Mouse (Mus musculus) intestine, embryonic 15.5 days (tissue): ENCODE data around the gene Trim40. TPM values are rescaled to one million over a fixed set of nuclear protein-coding genes. Genes with fewer than 3 reads are reported as not detected.

ENCODE experiments used
- ATAC-seq: fragments of 200-750 bp; cut with Nextera tagmentation; 2 replicates; pipeline ENCODE4 v1.8.0; 2017; ENCODE audit warnings: moderate TSS enrichment, moderate library complexity
- H3K27ac ChIP-seq: fragments of 300-500 bp; sonication (generic); 2 replicates; pipeline ENCODE4 v1.5.1; 2015; ENCODE audit warnings: mild to moderate bottlenecking, inconsistent platforms
- H3K27me3 ChIP-seq: fragments of 300-500 bp; sonication (generic); replicated peaks from 2 replicates; pipeline ENCODE4 v1.6.1; 2015; ENCODE audit warnings: inconsistent platforms
- H3K36me3 ChIP-seq: fragments of 300-500 bp; sonication (generic); 2 replicates; pipeline ENCODE4 v1.6.1; 2015; ENCODE audit warnings: inconsistent platforms
- H3K4me1 ChIP-seq: fragments of 300-500 bp; sonication (generic); replicated peaks from 2 replicates; pipeline ENCODE4 v1.6.1; 2015; ENCODE audit warnings: inconsistent platforms
- H3K4me2 ChIP-seq: fragments of 300-500 bp; sonication (generic); replicated peaks from 2 replicates; pipeline ENCODE4 v1.6.1; 2015; ENCODE audit warnings: mild to moderate bottlenecking, inconsistent platforms
- H3K4me3 ChIP-seq: fragments of 300-500 bp; sonication (generic); replicated peaks from 2 replicates; pipeline ENCODE4 v1.5.1; 2015; ENCODE audit warnings: inconsistent platforms
- H3K9ac ChIP-seq: fragments of 300-500 bp; sonication (generic); 2 replicates; pipeline ENCODE4 v1.6.1; 2015; ENCODE audit warnings: inconsistent platforms
- H3K9me3 ChIP-seq: fragments of 300-500 bp; sonication (generic); 2 replicates; pipeline ENCODE4 v1.6.1; 2016; ENCODE audit warnings: inconsistent platforms
- WGBS: fragments of 180-500 bp; shearing (Covaris S2); methylation state at CpG from one replicate; pipeline ENCODE4 v1.1.7; 2015; 5-methylcytosine and 5-hydroxymethylcytosine counted together
- polyA plus RNA-seq: library from polyadenylated mRNA; unstranded; fragments of >200 nt; fragmentation: Nextera tagmentation; extraction: Ambion mirVana; gene quantifications from 2 replicates; pipeline ENCODE4 v1.2.1, GENCODE M21; 2015

Gene Trim40
- 0.78 and 1.2 TPM in 2 replicates for polyA plus RNA-seq

DNA sequence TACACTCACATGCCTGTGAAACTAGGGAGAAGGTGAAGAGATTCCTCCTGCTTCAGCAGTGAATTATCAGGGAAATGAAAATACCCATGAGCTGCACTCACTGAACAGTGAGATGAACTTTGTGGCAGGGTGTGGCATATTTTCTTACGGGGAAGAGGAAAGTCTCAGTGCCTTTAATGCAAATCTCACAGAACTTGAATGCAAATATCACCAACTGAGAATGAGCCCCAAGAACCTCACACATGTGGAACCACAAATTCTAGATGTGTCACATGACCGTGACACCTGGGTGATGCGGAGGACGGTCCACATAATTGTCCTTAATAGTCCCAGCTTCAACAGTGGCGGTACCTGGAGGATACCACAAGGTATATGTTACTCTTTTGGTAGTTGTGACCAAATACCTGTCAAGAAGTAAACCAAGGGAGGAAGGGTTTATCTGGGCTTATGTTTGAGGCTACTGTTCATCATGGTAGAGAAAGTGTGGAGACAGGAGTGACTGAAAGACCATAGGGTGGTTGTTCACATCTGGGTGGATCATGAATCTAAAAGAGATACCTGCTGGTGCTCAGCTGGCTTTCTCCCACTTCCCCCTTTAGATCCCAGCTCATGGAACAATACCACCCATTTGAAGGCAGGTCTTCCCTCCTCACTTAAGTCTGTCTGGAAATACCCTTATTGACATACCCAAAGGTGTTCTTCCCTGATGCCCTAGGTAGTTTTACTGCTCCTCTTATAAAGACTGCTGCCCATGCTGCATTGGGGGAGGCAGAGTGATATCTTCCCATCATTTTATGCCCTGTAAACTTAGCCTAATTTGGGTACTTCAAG lies at the start of gene Trim40:
Trim40 (minus strand) TSS at position 51 of the 831 bp plus-strand sequence.
- H3K27me3 ChIP-seq, result no peaks in the 10 kb centered on the region
- no peak within 1 kb of the TSS for H3K27ac ChIP-seq
- H3K9me3 ChIP-seq, result no peaks in the 10 kb centered on the region
- H3K4me1 ChIP-seq, result no peaks in the 10 kb centered on the region
- H3K36me3 ChIP-seq, result no peaks in the 10 kb centered on the region
- H3K9ac ChIP-seq, result no peak within 1 kb of the TSS
- no peak within 1 kb of the TSS for H3K4me2 ChIP-seq
- H3K4me3 ChIP-seq, result no peak within 1 kb of the TSS
- WGBS, result 76% methylated on average over 5 of the region's 5 CpGs
- ATAC-seq, result peak; percentile 31

DNA sequence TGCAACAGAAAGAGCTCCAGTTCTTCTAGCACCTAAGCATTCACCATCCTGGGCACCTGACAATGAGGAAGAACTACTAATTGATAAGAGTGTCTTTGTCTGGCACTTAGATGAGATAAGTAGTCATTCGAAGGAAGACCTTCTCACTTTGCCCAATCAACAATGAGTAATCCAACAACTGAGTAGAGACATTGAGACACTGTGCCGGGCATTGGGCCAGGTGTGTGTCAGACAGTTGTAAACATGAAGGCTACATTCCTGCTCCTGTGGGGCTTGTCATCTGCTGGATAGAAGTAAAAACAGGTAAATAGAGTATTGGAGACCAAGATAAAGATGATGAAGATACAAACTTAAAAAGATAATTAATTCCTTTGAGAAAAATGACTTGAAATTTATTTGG lies 48.1 kb upstream of the Trim40 start:
- Histone ChIP-seq H3K4me2 (no peak overlapping the region), H3K27me3 (peaks cover 11% of the 10 kb centered on the region), H3K9me3 (no peaks in the 10 kb centered on the region), H3K27ac (no peak overlapping the region), H3K4me1 (peaks cover 7% of the 10 kb centered on the region), H3K9ac (no peak overlapping the region), H3K4me3 (no peak overlapping the region), H3K36me3 (no peaks in the 10 kb centered on the region)
- ATAC-seq, result no peak
- WGBS, result 58% methylated on average over 2 of the region's 2 CpGs

DNA sequence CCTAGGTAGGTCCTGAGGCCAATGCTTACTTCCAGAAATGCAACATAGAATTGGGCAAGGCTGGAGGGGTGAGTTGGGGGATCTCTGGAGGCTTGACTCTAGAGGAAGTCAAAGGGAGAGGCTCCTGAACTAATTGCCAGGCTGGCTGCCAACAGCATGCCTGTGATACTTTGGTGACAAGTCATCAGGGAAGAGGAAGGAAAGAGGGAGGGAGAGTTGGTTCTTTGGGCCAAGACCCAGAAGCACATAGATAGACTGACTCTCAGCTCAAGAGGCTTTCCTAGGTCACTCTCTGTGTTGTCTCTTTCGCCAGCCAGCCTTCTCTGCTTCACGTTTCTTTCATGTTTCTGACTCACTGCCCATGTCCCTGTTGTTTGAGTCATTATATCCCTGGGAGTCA lies 41.9 kb upstream of the Trim40 start:
- 69% methylated on average over 2 of the region's 2 CpGs for WGBS
- no peak overlapping the region for H3K4me2 ChIP-seq

DNA sequence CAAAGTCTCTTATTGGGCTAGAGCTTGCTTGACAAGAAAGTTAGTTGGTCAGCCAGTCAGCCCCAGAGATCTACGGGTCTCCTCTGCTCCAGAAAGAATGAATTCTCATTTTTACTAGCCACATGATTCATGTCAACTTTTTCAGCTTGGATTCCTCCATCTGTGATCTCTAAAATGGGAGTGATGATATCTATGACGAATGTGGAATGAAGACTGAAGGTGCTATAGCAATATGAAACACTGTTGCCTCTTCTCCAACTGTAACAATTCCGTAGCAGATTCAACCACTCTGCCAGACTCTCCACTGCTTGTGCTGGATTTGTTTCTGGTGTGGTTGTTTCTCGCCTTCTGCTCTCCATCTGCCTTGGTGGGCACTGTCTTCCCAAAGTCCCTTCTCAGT lies 41.2 kb upstream of the Trim40 start:
- no peaks in the 10 kb centered on the region for H3K9me3 ChIP-seq
- no peaks in the 10 kb centered on the region for H3K36me3 ChIP-seq
- no peak for ATAC-seq
- no peak overlapping the region for H3K9ac ChIP-seq
- H3K27me3 ChIP-seq, result no peaks in the 10 kb centered on the region
- no peak overlapping the region for H3K4me2 ChIP-seq
- WGBS, result 77% methylated on average over 4 of the region's 4 CpGs
- no peak overlapping the region for H3K4me3 ChIP-seq
- no peak overlapping the region for H3K27ac ChIP-seq
- H3K4me1 ChIP-seq, result no peaks in the 10 kb centered on the region

More for the DNA sequence above, 41.9 kb upstream of the Trim40 start:
- Histone ChIP-seq H3K9ac (no peak overlapping the region), H3K27me3 (no peaks in the 10 kb centered on the region), H3K27ac (no peak overlapping the region), H3K36me3 (no peaks in the 10 kb centered on the region), H3K4me3 (no peak overlapping the region), H3K4me1 (no peaks in the 10 kb centered on the region), H3K9me3 (no peaks in the 10 kb centered on the region)
- no peak for ATAC-seq

DNA sequence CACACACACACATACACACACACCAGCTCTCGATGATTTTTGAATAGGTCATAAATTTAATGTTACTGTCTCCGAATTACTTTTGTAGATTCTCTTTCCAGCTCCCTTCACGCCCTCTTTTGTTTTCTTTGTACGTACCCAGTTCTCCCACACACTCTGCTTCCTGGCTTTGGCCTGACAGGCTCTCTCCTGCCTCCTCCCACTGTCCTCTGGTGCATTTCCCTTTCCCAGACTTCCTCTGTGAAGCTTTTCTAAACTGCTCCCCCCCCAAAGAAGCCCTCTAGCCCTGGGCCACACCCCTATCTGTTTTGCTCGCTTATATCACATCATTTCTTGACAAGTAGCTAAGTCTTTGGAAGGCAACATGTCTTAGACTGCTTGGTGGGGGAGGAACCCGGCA lies 40.3 kb upstream of the Trim40 start:
- H3K4me3 ChIP-seq, result no peak overlapping the region
- no peak for ATAC-seq
- no peak overlapping the region for H3K4me2 ChIP-seq
- no peak overlapping the region for H3K9ac ChIP-seq
- H3K9me3 ChIP-seq, result no peaks in the 10 kb centered on the region
- no peaks in the 10 kb centered on the region for H3K4me1 ChIP-seq
- no peaks in the 10 kb centered on the region for H3K36me3 ChIP-seq
- WGBS, result 66% methylated on average over 6 of the region's 6 CpGs
- no peaks in the 10 kb centered on the region for H3K27me3 ChIP-seq
- H3K27ac ChIP-seq, result no peak overlapping the region

DNA sequence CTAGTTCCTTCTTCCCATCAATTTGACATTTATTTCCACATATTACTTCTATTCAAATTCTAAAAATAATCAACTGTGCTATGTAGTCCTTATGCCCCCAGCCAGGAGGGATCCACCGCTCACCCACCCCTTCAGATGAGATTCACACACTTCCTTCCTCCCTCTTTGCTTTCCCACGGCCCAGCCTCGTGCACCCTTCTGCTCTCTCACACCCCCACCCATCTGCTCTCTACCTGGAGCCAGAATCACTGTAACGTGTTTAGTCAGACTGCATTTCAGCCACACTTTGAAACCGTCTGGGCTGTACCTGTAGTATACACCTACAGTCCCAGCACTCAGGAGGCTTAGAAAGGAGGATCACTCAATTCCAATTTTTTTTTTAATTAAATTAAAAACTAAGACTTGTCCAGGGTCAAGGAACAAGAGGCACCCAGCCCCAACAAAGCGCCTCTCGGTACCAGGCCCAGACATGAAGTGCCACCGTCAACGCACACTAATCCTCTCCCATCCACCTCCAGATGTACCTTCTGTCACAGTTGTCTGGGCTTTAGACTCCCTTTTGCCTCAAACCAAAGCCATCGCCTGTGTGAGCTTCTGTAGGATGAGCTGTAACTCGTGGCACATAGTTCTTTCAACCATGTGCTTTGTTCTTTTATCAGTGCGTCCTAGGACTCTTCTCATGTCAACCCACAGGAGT lies 39.5 kb upstream of the Trim40 start:
- no peaks in the 10 kb centered on the region for H3K9me3 ChIP-seq
- H3K4me3 ChIP-seq, result no peak overlapping the region
- H3K27ac ChIP-seq, result no peak overlapping the region
- H3K4me2 ChIP-seq, result no peak overlapping the region
- H3K4me1 ChIP-seq, result no peaks in the 10 kb centered on the region
- ATAC-seq, result no peak
- no peak overlapping the region for H3K9ac ChIP-seq
- 72% methylated on average over 12 of the region's 12 CpGs for WGBS
- H3K27me3 ChIP-seq, result no peaks in the 10 kb centered on the region
- H3K36me3 ChIP-seq, result no peaks in the 10 kb centered on the region

DNA sequence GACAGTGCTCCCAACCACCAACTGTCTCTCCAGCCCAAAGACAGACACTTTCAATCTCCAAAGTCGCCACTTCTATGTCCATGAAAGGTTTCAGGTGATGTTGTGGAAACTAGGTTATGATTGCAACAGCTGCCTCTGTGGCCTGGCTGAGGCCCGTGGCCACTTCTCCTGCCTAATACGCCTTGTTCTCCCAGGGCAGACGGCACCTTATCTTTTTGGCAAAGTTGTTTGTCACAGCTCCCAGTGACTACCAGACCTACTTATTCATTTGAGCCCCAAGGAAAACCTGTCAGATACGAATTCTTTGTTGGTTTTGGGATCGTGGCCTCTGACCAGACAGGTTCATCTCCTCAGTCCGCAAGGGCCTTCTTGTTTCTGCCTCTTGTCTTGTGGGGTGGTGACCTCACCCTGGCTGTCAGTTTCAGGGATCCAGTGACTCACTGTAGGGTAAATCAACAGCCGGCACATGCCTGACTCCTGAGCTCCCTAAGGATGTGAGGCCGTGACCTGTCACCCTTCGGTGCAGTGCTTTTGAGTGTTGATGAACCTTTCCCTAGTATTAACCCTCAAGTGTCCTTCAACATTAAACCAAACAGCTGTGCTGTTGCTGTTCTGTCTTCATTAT lies 37.7 kb upstream of the Trim40 start:
- Histone ChIP-seq H3K9me3 (no peaks in the 10 kb centered on the region), H3K27ac (no peak overlapping the region), H3K4me1 (no peaks in the 10 kb centered on the region), H3K9ac (no peak overlapping the region), H3K36me3 (no peaks in the 10 kb centered on the region), H3K4me2 (no peak overlapping the region), H3K27me3 (no peaks in the 10 kb centered on the region), H3K4me3 (no peak overlapping the region)
- no peak for ATAC-seq
- 32% methylated on average over 10 of the region's 10 CpGs for WGBS

DNA sequence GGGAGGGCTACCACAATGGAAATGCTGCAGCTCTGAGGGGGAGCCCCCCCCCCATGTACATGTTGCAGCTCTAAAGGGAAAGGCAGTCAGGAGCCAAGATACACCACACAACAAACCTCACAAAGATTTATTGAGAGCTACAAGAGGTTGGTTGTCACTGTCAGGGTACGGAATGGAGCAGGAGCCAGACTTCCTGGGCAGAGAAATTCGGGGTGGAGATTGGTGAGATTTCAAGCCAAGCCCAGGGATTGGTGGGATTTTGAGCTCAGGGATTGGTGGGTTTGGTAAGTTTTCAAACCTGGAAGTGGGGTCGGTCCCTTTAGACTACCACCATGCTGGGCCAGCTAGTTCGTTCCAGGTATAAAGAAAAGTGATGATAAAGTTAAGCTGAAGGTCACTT lies 33.6 kb upstream of the Trim40 start:
- no peaks in the 10 kb centered on the region for H3K9me3 ChIP-seq
- 64% methylated on average over 4 of the region's 4 CpGs for WGBS
- no peak for ATAC-seq
- no peak overlapping the region for H3K4me3 ChIP-seq
- no peaks in the 10 kb centered on the region for H3K4me1 ChIP-seq
- H3K4me2 ChIP-seq, result no peak overlapping the region
- no peak overlapping the region for H3K9ac ChIP-seq
- no peaks in the 10 kb centered on the region for H3K27me3 ChIP-seq
- no peak overlapping the region for H3K27ac ChIP-seq
- no peaks in the 10 kb centered on the region for H3K36me3 ChIP-seq

DNA sequence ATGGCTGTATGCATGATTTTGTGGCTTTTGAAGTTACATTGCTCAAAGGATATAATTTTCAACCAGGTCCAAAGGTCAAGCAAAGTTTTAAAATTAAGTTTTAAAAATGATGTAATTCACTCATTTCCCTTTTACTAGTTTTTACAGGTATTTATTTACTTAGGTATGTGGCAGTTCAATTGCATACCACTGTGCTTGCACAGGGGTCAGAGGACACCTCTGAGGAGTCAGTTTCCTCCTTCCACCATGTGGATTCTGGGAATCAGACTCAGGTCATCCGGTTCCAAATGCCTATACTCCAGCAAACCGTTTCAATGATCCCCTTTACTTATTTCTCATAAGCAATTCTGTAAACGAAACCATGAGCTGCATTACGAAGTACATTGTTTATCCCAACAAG lies 32.8 kb upstream of the Trim40 start:
- H3K27ac ChIP-seq, result no peak overlapping the region
- H3K4me2 ChIP-seq, result no peak overlapping the region
- H3K9me3 ChIP-seq, result no peaks in the 10 kb centered on the region
- no peak overlapping the region for H3K4me3 ChIP-seq
- H3K4me1 ChIP-seq, result no peaks in the 10 kb centered on the region
- H3K9ac ChIP-seq, result no peak overlapping the region
- no peaks in the 10 kb centered on the region for H3K36me3 ChIP-seq
- ATAC-seq, result peak; percentile 73
- WGBS, result 77% methylated on average over 4 of the region's 4 CpGs
- H3K27me3 ChIP-seq, result no peaks in the 10 kb centered on the region

DNA sequence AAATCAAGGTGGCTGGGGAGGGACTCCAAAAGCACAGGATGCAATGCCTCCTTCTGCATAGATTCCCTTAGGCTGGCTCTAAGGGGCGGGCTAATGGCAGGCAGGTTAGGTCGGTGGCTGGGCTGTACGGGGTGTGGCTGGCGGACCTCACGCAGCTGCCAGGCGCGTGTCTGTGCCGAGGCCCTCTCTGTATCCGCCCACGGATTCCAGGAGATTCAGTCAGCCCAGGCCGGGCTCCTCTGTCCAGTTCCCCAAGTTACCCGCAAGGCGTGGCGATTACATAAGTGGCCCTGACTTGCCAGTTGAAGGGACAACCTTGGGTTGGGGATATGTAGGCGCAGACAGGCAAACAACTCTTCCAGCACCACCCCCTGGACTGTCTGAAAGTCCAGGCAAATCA lies 30.3 kb upstream of the Trim40 start:
- H3K4me2 ChIP-seq, result 0 out of 2 replicates have a peak overlapping the region, but pooled peaks have one; percentile 36
- H3K36me3 ChIP-seq, result no peaks in the 10 kb centered on the region
- peak; percentile 87 for ATAC-seq
- no peaks in the 10 kb centered on the region for H3K4me1 ChIP-seq
- WGBS, result 36% methylated on average over 15 of the region's 15 CpGs
- no peak overlapping the region for H3K27ac ChIP-seq
- H3K9me3 ChIP-seq, result no peaks in the 10 kb centered on the region
- H3K9ac ChIP-seq, result no peak overlapping the region
- H3K27me3 ChIP-seq, result no peaks in the 10 kb centered on the region; the same call in 1 of the 2 replicates
- no peak overlapping the region for H3K4me3 ChIP-seq

DNA sequence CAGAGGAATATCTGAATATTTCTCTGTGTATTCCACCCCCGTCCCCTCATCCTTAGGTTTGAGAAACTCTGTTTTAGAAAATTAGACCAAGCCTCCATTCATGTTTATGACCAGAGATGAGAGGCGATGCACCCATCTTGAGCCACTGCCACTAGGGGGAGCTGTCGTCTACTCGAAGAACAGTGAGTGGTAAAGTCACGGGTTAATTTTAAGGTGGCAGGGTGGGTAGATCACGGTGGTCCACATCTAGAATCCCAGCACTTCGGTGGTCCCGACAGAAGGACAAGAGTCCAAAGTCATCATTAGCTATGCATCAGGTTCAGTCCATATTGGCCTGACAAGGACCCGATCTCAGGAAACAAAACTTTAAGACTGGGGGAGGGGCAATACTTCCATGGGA lies 25.2 kb upstream of the Trim40 start:
- Histone ChIP-seq H3K27ac (no peak overlapping the region), H3K9me3 (no peaks in the 10 kb centered on the region), H3K4me3 (no peak overlapping the region), H3K4me2 (no peak overlapping the region), H3K9ac (no peak overlapping the region), H3K36me3 (no peaks in the 10 kb centered on the region), H3K4me1 (no peaks in the 10 kb centered on the region), H3K27me3 (no peaks in the 10 kb centered on the region; the same call in 1 of the 2 replicates)
- peak; percentile 45 for ATAC-seq
- WGBS, result 15% methylated on average over 9 of the region's 9 CpGs

DNA sequence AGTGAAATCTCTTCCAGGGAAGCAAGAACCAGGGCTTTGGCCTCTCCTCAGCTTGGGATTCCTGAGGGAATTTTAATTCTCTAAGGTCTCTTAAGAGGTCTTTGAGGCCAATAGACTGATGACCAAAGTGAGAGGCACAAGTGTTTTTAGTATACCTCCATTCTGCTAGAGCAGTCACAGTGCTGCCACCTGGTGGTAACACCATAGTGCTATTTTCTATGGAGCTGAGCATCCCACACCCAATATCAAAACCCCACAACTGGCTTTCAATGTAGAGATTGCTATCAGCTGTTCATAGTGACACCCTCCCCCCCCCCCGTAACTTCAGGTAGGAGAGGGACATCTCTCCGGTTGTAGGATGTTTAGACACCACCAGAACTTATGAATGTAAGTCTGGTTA lies 24.2 kb upstream of the Trim40 start:
- no peak overlapping the region for H3K9ac ChIP-seq
- H3K4me2 ChIP-seq, result no peak overlapping the region
- ATAC-seq, result peak; percentile 42
- H3K27ac ChIP-seq, result no peak overlapping the region
- no peaks in the 10 kb centered on the region for H3K36me3 ChIP-seq
- no peaks in the 10 kb centered on the region for H3K4me1 ChIP-seq
- no peak overlapping the region for H3K4me3 ChIP-seq
- 9% methylated on average over 2 of the region's 2 CpGs for WGBS
- H3K27me3 ChIP-seq, result no peaks in the 10 kb centered on the region; the same call in 1 of the 2 replicates
- no peaks in the 10 kb centered on the region for H3K9me3 ChIP-seq
